Mouse (Mus musculus) layer of hippocampus, adult 9-10 months (tissue): ENCODE results near the gene Thap3.

ENCODE experiments used
- DNase-seq: peaks from one replicate; pipeline ENCODE4 v3.0.0; 2022; ENCODE audit warnings: low spot score

Thap3 gene

GRCm38 (mm10) chr4:151983560-151983959, 5.2 kb downstream of the Thap3 start:
- DNase-seq: no peak

GRCm38 (mm10) chr4:151983043-151983442, 5.8 kb downstream of the Thap3 start:
- DNase-seq: no peak

GRCm38 (mm10) chr4:151981363-151981762, 7.4 kb downstream of the Thap3 start:
- DNase-seq: peak; percentile 72

GRCm38 (mm10) chr4:151980699-151981098, 8.1 kb downstream of the Thap3 start:
- DNase-seq: no peak

- peak; percentile 88 for DNase-seq
Measured at GRCm38 (mm10) chr4:151977748-151978147, 11.0 kb downstream of the Thap3 start.

DNA sequence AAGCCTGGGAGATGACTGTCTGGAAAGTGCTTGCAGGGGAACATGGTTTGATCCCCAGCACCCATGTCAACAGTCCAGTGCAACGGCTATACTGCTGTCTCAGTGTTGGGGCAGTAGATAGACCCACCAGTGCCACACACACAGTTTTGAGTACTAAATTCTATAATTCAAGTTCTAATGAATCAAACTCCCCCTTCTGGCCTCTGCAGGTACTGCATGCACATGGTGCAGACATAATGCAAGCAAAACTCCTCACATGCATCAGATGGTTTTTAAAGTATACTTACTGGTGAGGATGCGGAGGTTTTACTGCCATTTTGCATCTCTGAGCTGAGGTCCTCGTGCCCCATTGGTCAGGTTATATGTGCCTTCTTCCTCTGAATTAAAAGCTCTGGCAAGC, 13.4 kb downstream of the Thap3 start:
- DNase-seq: no peak

GRCm38 (mm10) chr4:151972221-151972967, 16.4 kb downstream of the Thap3 start:
- no peak for DNase-seq

DNA sequence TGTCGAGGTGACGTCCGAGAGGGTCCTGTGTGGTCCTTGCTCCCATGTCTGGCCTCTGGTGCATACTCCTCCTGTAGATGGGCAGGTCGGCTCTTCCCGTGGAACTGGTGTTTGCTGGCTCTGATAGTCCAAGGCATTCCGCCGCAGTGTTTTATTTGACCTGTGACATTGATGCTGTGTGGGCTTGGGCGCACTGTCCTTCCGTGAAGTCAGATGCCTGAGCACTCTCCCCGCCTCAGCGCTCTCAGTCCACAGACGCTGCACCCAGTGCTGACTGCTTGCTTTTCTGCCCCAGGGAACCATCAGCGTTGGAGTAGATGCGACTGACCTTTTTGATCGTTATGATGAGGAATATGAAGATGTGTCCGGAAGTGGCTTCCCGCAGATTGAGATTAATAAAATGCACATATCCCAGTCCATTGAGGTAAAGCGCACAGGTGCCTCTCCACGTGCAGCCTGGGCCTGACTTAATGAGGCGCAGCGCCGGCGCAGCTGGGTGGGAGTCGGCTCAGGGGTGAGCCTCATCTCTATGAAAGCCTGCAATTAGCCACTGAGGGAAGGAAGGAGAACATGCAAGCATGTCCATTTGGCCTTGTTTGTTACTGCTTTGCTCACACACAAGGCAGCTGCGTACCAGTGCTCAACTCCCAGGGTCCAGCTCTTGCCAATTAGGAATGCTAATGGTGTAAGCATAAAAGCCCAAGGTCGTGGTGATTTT, 20.4 kb downstream of the Thap3 start:
- no peak for DNase-seq

GRCm38 (mm10) chr4:151962817-151963216, 26.0 kb downstream of the Thap3 start:
- no peak for DNase-seq

DNA sequence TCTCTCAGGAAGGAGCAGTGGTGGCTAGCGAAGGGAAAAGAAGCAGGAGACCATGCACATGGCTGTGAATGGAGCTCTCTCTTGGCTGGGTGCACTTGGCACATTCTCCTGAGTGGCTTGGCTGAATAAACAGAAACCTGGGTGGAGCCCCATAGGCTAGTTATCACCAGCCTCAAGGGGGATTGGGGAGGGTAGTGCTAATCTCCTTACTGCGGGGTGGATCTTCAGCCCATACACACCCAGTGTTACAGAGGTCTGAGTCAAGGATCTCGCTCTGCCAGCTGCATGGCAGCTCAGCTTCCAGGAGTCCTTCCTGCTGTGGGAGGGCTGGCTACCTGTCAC, 28.3 kb downstream of the Thap3 start:
- DNase-seq: no peak

DNA sequence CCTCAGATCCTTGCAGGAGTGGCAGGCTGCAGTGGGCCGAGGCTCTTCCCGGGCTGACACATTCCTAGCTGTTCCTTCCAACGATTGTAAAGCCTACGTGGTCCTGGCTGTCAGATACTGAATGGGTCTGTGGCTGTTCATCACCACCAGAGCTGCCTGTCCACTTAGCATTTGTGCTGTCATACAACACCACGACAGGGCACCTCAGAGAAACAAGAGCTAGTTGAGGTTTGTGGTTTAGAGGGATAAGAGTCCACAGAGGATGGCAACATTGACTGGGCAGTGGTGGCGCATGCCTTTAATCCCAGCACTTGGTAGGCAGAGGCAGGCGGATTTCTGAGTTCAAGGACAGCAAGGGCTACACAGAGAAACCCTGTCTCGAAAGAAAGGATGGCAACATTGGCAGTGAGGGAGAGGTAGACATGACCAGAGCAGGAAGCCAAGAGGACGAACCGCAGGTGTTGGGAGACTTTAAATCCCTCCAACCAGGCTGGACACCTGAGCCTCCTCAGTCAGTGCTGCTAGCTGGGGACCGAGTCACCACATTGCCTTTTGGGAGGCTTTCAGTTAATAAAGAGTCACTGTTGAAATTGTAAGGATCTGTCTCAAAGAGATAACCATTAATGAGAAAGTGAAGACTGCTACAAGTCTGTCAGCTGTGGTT, 28.8 kb downstream of the Thap3 start:
- no peak for DNase-seq

DNA sequence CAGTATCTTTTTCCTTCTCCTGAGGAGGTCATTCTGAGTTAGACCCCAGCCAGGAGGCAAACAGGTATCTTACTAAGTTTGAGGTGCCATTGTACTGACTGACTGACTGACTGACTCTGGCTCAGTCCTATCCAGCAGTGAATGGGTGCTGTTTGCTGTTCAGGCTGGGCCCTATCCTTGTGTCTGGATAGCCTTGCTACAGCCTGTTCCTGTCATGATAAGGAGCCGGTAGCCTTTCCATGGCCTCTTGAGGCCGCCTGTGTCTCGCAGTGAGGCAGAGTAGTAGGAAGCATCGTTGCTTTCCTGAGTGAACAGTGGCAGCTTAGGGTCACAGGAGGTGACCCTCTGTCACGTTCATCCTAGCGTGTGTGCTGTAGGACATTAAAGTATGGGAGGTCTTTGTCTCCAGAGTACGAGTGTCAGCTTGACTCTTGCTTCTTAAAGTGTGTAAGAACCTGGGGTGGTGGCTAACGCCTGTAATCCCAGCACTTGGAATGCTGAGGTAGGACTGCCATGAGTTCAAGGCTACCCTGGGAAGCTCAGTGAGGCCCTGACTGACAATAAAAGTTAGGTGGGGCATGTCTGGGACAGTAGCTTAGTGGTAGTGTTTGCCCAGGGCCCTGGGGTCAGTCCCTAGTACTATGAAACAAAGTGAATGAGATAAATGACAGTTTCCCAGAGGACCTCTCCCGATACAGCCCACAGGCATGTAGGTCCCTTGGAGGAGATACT, 31.0 kb downstream of the Thap3 start:
- no peak for DNase-seq

DNA sequence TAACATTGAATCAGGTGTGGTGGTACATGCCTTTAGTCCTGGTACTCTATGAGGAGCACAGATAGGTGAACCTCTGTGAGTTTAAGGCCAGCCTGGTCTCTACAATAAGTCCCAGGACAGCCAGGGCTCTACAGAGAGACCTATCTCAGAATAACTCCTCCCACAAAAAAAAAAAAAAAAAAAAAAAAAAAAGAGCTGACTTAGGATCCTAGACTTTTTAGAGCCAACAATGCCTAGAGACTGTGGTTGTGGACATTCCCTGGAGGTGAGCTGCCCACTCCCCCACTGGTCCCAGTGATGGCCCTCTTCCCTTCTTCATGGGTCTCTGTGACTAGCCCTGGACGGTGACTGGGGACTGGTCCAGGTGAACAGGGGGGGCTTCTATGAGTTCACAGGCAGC, 33.0 kb downstream of the Thap3 start:
- no peak for DNase-seq

DNA sequence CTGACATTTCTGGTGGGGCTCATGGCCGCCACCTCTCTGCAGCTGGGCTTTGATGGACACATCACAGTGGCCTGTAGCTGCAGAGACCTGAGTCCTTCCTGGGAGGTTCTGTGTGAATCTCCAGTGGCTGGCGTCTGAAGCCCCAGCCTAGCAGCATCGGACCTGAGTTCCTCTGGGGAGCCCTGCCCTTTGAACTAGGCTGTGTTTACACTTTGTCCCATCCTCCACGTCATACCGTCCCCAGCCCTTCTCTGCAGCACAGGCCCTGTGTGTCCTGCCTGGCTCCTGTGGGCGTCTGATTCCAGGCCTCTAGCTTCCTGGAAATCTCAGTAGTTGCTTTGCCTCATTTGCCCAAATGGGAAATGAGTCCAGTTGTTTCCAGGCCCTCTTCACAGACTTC, 35.6 kb downstream of the Thap3 start:
- no peak for DNase-seq

GRCm38 (mm10) chr4:151948497-151949471, 40.0 kb downstream of the Thap3 start:
- no peak for DNase-seq

- DNase-seq: no peak
Measured at GRCm38 (mm10) chr4:151946211-151946610, 42.6 kb downstream of the Thap3 start.

- no peak for DNase-seq
Measured at GRCm38 (mm10) chr4:151938089-151938488, 50.7 kb downstream of the Thap3 start.

DNA sequence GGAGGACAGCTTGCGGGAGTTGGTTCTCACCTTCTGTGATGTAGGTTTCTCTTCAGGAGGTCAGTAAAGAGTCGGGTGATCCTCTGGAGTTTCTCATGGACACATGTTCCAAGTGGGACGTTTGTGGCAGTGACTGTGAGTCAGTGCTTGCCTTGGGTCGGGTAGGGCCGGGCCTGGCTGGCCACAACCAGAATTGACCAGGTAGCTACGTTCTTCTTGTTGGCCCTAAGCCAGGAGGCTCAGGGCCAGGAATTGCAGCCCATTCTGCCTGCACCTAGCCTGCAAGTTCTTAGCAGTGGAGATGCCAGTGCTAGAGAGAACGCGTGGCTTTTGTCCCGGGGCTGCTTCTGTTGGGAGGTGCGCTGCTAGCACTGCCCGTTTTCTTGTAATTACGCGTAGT, 51.4 kb downstream of the Thap3 start:
- no peak for DNase-seq

DNA sequence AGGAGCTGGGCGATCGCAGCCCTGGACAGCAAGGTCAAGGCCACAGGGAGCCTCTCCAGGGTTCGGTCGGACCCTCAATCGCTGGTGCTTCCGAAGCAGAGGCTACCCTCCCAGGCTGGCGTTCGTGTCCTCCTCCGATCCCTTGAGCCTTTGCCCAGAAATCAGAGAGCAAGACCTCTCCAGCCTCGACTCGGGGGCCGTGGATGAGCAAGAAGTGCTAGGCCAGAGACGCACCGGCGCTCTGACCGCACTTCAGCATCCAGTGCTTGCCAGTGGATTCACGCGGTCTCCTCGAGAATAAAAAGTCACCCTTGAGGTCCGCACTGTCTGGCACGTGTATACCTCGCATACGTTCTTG, 54.6 kb downstream of the Thap3 start:
- DNase-seq: no peak

DNA sequence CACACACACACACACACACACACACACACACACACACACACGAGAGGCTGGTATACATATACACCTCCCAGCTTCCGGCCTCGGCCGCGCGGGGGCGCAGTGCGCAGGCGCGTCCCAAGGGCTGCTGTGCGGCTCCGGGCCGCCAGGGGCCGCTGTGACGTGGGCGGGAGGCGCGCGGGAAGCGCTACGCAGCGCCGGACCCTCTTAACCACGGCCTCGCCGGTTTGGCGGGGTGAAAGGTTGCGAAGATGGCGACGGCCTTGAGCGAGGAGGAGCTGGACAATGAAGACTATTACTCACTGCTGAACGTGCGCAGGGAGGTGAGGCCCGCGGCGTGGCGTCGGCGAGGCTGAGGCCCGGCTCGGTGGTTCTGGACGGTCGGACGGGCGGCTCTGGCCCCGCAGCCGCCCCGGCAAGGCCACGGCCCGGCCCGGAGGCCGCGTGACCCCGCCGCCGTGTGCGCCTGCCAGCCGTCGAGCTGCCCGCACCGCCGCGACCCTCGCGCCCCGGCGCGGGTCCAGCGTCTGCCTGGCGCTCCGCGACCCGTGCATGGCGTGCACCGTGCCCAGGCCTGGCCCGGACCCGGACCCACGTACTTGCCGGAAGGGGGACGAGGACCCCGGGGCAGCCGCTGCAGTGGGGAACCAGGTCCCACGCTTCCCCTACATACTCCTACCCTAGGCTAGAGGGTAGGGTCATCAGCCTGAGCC, 55.1 kb downstream of the Thap3 start, which contains the start of gene Dnajc11:
Gene Dnajc11, plus strand, starts transcription at position 187 of the 710 bp plus-strand sequence.
- peak; percentile 80 for DNase-seq
